Mouse (Mus musculus): ENCODE measurements around the gene Lin37.

Lin37 gene

GRCm38 (mm10) chr7:30586455-30587020, 26.9 kb upstream of the Lin37 start:
- no peak for DNase-seq (ENCODE audit: low spot score in 2 of 2)

GRCm38 (mm10) chr7:30585170-30585569, 25.5 kb upstream of the Lin37 start:
- no peak for DNase-seq (ENCODE audit: low spot score in 2 of 2)

GRCm38 (mm10) chr7:30584339-30584738, 24.7 kb upstream of the Lin37 start:
- DNase-seq (ENCODE audit: low spot score in 2 of 2): no peak

GRCm38 (mm10) chr7:30581547-30581946, 21.9 kb upstream of the Lin37 start:
- DNase-seq (ENCODE audit: low spot score in 2 of 2): no peak

- no peak for DNase-seq (ENCODE audit: low spot score in 2 of 2)
These were observed 20.3 kb upstream of the Lin37 start for GRCm38 (mm10) chr7:30579950-30580349.

GRCm38 (mm10) chr7:30572969-30573368, 13.3 kb upstream of the Lin37 start:
- peak; percentile 62 to 66 for DNase-seq (ENCODE audit: low spot score in 2 of 2)

- no peak for DNase-seq (ENCODE audit: low spot score in 2 of 2)
These were observed 12.8 kb upstream of the Lin37 start for GRCm38 (mm10) chr7:30572389-30572788.

- DNase-seq (ENCODE audit: low spot score in 2 of 2): no peak
These were observed 7.9 kb upstream of the Lin37 start for GRCm38 (mm10) chr7:30567555-30567954.

- no peak for DNase-seq (ENCODE audit: low spot score in 2 of 2)
These were observed 6.4 kb upstream of the Lin37 start for GRCm38 (mm10) chr7:30566033-30566432.

GRCm38 (mm10) chr7:30564970-30565571, 5.4 kb upstream of the Lin37 start, which contains the start of gene Igflr1:
TSS of gene Igflr1 (plus strand) at chr7:30565427.
- no peak for DNase-seq (ENCODE audit: low spot score in 2 of 2)

GRCm38 (mm10) chr7:30563906-30564280, 4.3 kb upstream of the Lin37 start:
- no peak for DNase-seq (ENCODE audit: low spot score in 2 of 2)

- DNase-seq (ENCODE audit: low spot score in 2 of 2): peak; percentile 97 to 98
These were observed 3.7 kb upstream of the Lin37 start, which contains the start of the genes U2af1l4, Gm49396 and Psenen for GRCm38 (mm10) chr7:30563117-30563905. TSS of gene U2af1l4 (plus strand) at chr7:30563301. TSS of gene Gm49396 (plus strand) at chr7:30563344. TSS of gene Psenen (minus strand) at chr7:30563627.

GRCm38 (mm10) chr7:30562526-30563116, 3.0 kb upstream of the Lin37 start:
- no peak for DNase-seq (ENCODE audit: low spot score in 2 of 2)

GRCm38 (mm10) chr7:30560296-30560695, 658 bp upstream of the Lin37 start:
- no peak for DNase-seq (ENCODE audit: low spot score in 2 of 2)

GRCm38 (mm10) chr7:30558656-30559442, 789 bp downstream of the Lin37 start:
- no peak for DNase-seq (ENCODE audit: low spot score in 2 of 2)

GRCm38 (mm10) chr7:30557901-30558514, 1.6 kb downstream of the Lin37 start:
- no peak for DNase-seq (ENCODE audit: low spot score in 2 of 2)

GRCm38 (mm10) chr7:30556894-30557536, 2.6 kb downstream of the Lin37 start:
- no peak for DNase-seq (ENCODE audit: low spot score in 2 of 2)

- DNase-seq (ENCODE audit: low spot score in 2 of 2): no peak
These were observed 5.6 kb downstream of the Lin37 start for GRCm38 (mm10) chr7:30553810-30554584.

GRCm38 (mm10) chr7:30553021-30553589, 6.5 kb downstream of the Lin37 start:
- DNase-seq (ENCODE audit: low spot score in 2 of 2): peak; percentile 61 to 77

Measured in heart, adult 9 months (tissue).